Mouse (Mus musculus) stomach, embryonic 16.5 days (tissue): Measurements from ENCODE around the gene Masp1. TPM values are rescaled to one million over a fixed set of nuclear protein-coding genes. Genes with fewer than 3 reads are reported as not detected.

ENCODE experiments used
- ATAC-seq: fragments of 200-750 bp; cut with Nextera tagmentation; 2 replicates; pipeline ENCODE4 v1.8.0; 2017; ENCODE audit warnings: moderate number of reproducible peaks, moderate TSS enrichment; ENCODE audit not compliant: insufficient read depth, low FRiP score
- H3K27ac ChIP-seq: fragments of 300-500 bp; sonication (generic); 2 replicates; pipeline ENCODE4 v1.5.1; 2014; ENCODE audit warnings: low read length
- H3K27me3 ChIP-seq: fragments of 300-500 bp; sonication (generic); 2 replicates; pipeline ENCODE4 v1.6.1; 2014; ENCODE audit warnings: low read length, control low read depth, mixed read lengths; ENCODE audit not compliant: control insufficient read depth, insufficient read depth
- H3K36me3 ChIP-seq: fragments of 300-500 bp; sonication (generic); 2 replicates; pipeline ENCODE4 v1.6.1; 2014; ENCODE audit warnings: low read length; ENCODE audit not compliant: control insufficient read depth, insufficient read depth
- H3K4me1 ChIP-seq: fragments of 300-500 bp; sonication (generic); 2 replicates; pipeline ENCODE4 v1.6.1; 2014; ENCODE audit warnings: low read length, control low read depth, mixed read lengths; ENCODE audit not compliant: control insufficient read depth, insufficient read depth
- H3K4me2 ChIP-seq: fragments of 300-500 bp; sonication (generic); 2 replicates; pipeline ENCODE4 v1.6.1; 2014; ENCODE audit warnings: low read depth, low read length, mixed read lengths
- H3K4me3 ChIP-seq: fragments of 300-500 bp; sonication (generic); replicated peaks from 2 replicates; pipeline ENCODE4 v1.5.1; 2014; ENCODE audit warnings: mild to moderate bottlenecking, low read length
- H3K9ac ChIP-seq: fragments of 300-500 bp; sonication (generic); 2 replicates; pipeline ENCODE4 v1.6.1; 2014; ENCODE audit warnings: low read length
- H3K9me3 ChIP-seq: fragments of 300-500 bp; sonication (generic); replicated peaks from 2 replicates; pipeline ENCODE4 v1.6.1; 2016; ENCODE audit warnings: low read length, control low read depth; ENCODE audit not compliant: control insufficient read depth
- WGBS: fragments of 180-500 bp; shearing (Covaris S2); extraction: QIAGEN DNeasy Blood & Tissue Kit; methylation state at CpG from one replicate; pipeline ENCODE4 v1.1.7; 2014; 5-methylcytosine and 5-hydroxymethylcytosine counted together
- polyA plus RNA-seq: library from polyadenylated mRNA; unstranded; fragments of >200 nt; fragmentation: Nextera tagmentation; extraction: Ambion mirVana; gene quantifications from 2 replicates; pipeline ENCODE4 v1.2.1, GENCODE M21; 2015

The Masp1 gene
- polyA plus RNA-seq, 1 experiment from 2014 or later: 2.4 TPM

DNA sequence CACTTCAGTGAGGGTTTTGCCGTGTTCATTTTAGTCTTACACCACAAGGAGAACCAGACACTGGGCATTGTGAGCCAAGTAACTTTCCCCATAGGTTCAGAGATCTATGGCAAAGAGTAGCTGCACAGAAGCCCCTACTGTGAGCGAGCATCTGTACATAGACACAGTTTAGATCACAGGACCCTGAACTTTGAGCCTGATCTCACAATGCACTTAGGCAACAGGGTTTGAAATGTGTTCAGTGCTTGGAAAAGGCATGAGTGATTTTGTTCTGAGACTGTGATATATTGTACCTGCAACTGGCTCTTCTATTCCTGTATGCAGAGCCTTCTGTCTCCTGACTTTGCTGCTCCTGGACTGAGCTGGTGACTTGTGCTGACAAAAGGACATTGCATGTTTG is 19.3 kb downstream of the Masp1 start:
- H3K27ac ChIP-seq: no peak overlapping the region
- 0 out of 2 replicates have a peak, but pooled peaks cover 5% of the 10 kb centered on the region for H3K4me1 ChIP-seq
- WGBS: 84% methylated on average over 2 of the region's 2 CpGs
- no peaks in the 10 kb centered on the region for H3K9me3 ChIP-seq
- no peaks in the 10 kb centered on the region for H3K36me3 ChIP-seq
- no peak for ATAC-seq
- H3K4me2 ChIP-seq: no peak overlapping the region
- H3K9ac ChIP-seq: no peak overlapping the region
- H3K27me3 ChIP-seq: peaks cover 7% of the 10 kb centered on the region
- H3K4me3 ChIP-seq: no peak overlapping the region

GRCm38 (mm10) chr16:23500558-23500957 is 20.1 kb downstream of the Masp1 start:
- H3K36me3 ChIP-seq: no peaks in the 10 kb centered on the region
- H3K4me2 ChIP-seq: no peak overlapping the region
- peaks cover 7% of the 10 kb centered on the region for H3K27me3 ChIP-seq
- no peak overlapping the region for H3K4me3 ChIP-seq
- H3K4me1 ChIP-seq: 0 out of 2 replicates have a peak, but pooled peaks cover 5% of the 10 kb centered on the region
- H3K9ac ChIP-seq: no peak overlapping the region
- ATAC-seq: no peak
- H3K9me3 ChIP-seq: no peaks in the 10 kb centered on the region
- 49% methylated on average over 5 of the region's 5 CpGs for WGBS
- H3K27ac ChIP-seq: no peak overlapping the region

- Histone ChIP-seq H3K4me1 (0 out of 2 replicates have a peak, but pooled peaks cover 5% of the 10 kb centered on the region), H3K27me3 (peaks cover 7% of the 10 kb centered on the region), H3K4me3 (no peak overlapping the region), H3K36me3 (no peaks in the 10 kb centered on the region), H3K9ac (no peak overlapping the region), H3K4me2 (no peak overlapping the region), H3K27ac (no peak overlapping the region), H3K9me3 (no peaks in the 10 kb centered on the region)
- WGBS: 52% methylated on average over 7 of the region's 7 CpGs
- no peak for ATAC-seq
Observed at GRCm38 (mm10) chr16:23498691-23499131, 21.9 kb downstream of the Masp1 start.

- H3K27ac ChIP-seq: no peak overlapping the region
- no peak overlapping the region for H3K9ac ChIP-seq
- ATAC-seq: no peak
- H3K4me2 ChIP-seq: no peak overlapping the region
- H3K4me1 ChIP-seq: 0 out of 2 replicates have a peak, but pooled peaks cover 5% of the 10 kb centered on the region
- peaks cover 7% of the 10 kb centered on the region for H3K27me3 ChIP-seq
- 42% methylated on average over 1 of the region's 1 CpGs for WGBS
- no peaks in the 10 kb centered on the region for H3K9me3 ChIP-seq
- H3K4me3 ChIP-seq: no peak overlapping the region
- H3K36me3 ChIP-seq: no peaks in the 10 kb centered on the region
Observed at GRCm38 (mm10) chr16:23497881-23498280, 22.7 kb downstream of the Masp1 start.

- 8% methylated on average over 3 of the region's 3 CpGs for WGBS
- H3K4me1 ChIP-seq: 0 out of 2 replicates have a peak, but pooled peaks cover 5% of the 10 kb centered on the region
- H3K27ac ChIP-seq: no peak overlapping the region
- no peak overlapping the region for H3K4me2 ChIP-seq
- peaks cover 7% of the 10 kb centered on the region for H3K27me3 ChIP-seq
- no peaks in the 10 kb centered on the region for H3K9me3 ChIP-seq
- H3K4me3 ChIP-seq: no peak overlapping the region
- H3K36me3 ChIP-seq: no peaks in the 10 kb centered on the region
- H3K9ac ChIP-seq: no peak overlapping the region
- ATAC-seq: peak; percentile 74
Observed at GRCm38 (mm10) chr16:23497440-23497839, 23.2 kb downstream of the Masp1 start.

GRCm38 (mm10) chr16:23496245-23496924 is 24.2 kb downstream of the Masp1 start:
- WGBS: 57% methylated on average over 8 of the region's 8 CpGs
- Histone ChIP-seq H3K9me3 (no peaks in the 10 kb centered on the region), H3K4me1 (0 out of 2 replicates have a peak, but pooled peaks cover 5% of the 10 kb centered on the region), H3K36me3 (no peaks in the 10 kb centered on the region), H3K4me2 (no peak overlapping the region), H3K9ac (no peak overlapping the region), H3K4me3 (no peak overlapping the region), H3K27me3 (peaks cover 3% of the 10 kb centered on the region), H3K27ac (no peak overlapping the region)
- no peak for ATAC-seq

DNA sequence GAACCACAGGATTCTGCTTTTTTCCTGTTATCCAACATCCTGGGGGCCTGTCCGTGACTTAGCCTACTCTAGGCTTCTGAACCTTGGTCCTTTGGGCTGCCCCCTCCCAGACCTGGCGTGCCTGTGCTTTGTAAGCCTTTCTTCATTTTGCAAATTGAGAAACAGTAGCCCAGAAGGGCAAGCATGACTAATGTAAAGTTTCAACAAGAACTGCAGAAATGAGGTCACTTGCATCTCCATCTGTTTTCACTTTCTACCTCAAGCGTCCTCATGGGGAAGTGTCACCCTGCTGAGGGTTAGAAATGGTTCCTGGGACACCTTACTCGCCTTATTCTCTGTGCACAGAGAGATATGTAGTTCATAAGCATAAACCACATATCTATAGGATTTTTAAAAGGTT is 27.8 kb downstream of the Masp1 start:
- Histone ChIP-seq H3K9ac (no peak overlapping the region), H3K9me3 (no peaks in the 10 kb centered on the region), H3K4me1 (no peaks in the 10 kb centered on the region), H3K4me2 (no peak overlapping the region), H3K27ac (no peak overlapping the region), H3K27me3 (no peaks in the 10 kb centered on the region), H3K36me3 (no peaks in the 10 kb centered on the region), H3K4me3 (no peak overlapping the region)
- WGBS: 77% methylated on average over 4 of the region's 4 CpGs
- ATAC-seq: no peak

DNA sequence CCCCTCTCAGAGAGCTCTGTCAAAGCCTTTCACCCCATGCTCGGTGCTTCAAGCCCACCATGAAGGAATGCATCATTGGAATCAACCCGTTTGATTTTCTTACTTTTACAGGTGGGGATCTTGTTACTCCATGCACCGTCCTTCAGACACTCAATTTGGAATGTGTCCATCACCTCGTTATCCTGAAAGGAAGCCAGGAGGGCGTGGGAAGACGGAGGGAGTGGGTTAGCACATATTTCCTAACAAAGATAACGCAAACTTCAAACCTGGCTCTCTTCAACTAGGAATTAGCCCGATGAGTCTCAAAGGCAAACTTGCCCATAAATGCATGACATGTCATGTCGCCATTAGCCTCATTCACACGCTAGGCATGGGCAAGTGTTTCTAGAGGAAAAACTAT is 37.3 kb downstream of the Masp1 start:
- Histone ChIP-seq H3K27ac (no peak overlapping the region), H3K9ac (no peak overlapping the region), H3K4me1 (no peaks in the 10 kb centered on the region), H3K36me3 (no peaks in the 10 kb centered on the region), H3K9me3 (no peaks in the 10 kb centered on the region), H3K4me2 (no peak overlapping the region), H3K4me3 (no peak overlapping the region), H3K27me3 (no peaks in the 10 kb centered on the region)
- 78% methylated on average over 10 of the region's 10 CpGs for WGBS
- ATAC-seq: no peak

GRCm38 (mm10) chr16:23482846-23483245 is 37.8 kb downstream of the Masp1 start:
- H3K27me3 ChIP-seq: no peaks in the 10 kb centered on the region
- H3K4me3 ChIP-seq: no peak overlapping the region
- no peak overlapping the region for H3K27ac ChIP-seq
- H3K36me3 ChIP-seq: no peaks in the 10 kb centered on the region
- no peak overlapping the region for H3K9ac ChIP-seq
- no peak for ATAC-seq
- no peak overlapping the region for H3K4me2 ChIP-seq
- H3K4me1 ChIP-seq: no peaks in the 10 kb centered on the region
- H3K9me3 ChIP-seq: no peaks in the 10 kb centered on the region
- 91% methylated on average over 12 of the region's 12 CpGs for WGBS
